Mouse (Mus musculus) ES-Bruce4 (cell line): Measurements from ENCODE around the gene Ap1g1. TPM values are rescaled to one million over a fixed set of nuclear protein-coding genes. Genes with fewer than 3 reads are reported as not detected.

Experiments
- H3K27ac ChIP-seq: 2 replicates; pipeline ENCODE4 v1.5.1; 2012; ENCODE audit warnings: low read length, inconsistent platforms; ENCODE audit not compliant: insufficient read depth
- H3K27me3 ChIP-seq: 2 replicates; pipeline ENCODE4 v1.6.1; 2012; ENCODE audit warnings: mild to moderate bottlenecking, low read length, inconsistent platforms; ENCODE audit not compliant: control insufficient read depth, poor library complexity, insufficient read depth, severe bottlenecking
- H3K36me3 ChIP-seq: 2 replicates; pipeline ENCODE4 v1.6.1; 2012; ENCODE audit warnings: inconsistent platforms, mild to moderate bottlenecking, low read length, moderate library complexity; ENCODE audit not compliant: control insufficient read depth, poor library complexity, insufficient read depth, severe bottlenecking
- H3K4me1 ChIP-seq: one replicate; pipeline ENCODE4 v1.8.1; 2011; ENCODE audit warnings: low read length; ENCODE audit not compliant: control insufficient read depth, insufficient read depth
- H3K4me3 ChIP-seq: 2 replicates; pipeline ENCODE4 v1.5.1; 2011; ENCODE audit warnings: low read depth, mild to moderate bottlenecking, low read length
- H3K9ac ChIP-seq: 2 replicates; pipeline ENCODE4 v1.6.1; 2012; ENCODE audit warnings: low read depth, mild to moderate bottlenecking, inconsistent platforms; ENCODE audit not compliant: poor library complexity, severe bottlenecking
- H3K9me3 ChIP-seq: replicated peaks from 2 replicates; pipeline ENCODE4 v1.6.1; 2012; ENCODE audit warnings: mild to moderate bottlenecking, low read length, inconsistent platforms; ENCODE audit not compliant: control insufficient read depth, poor library complexity, insufficient read depth, severe bottlenecking
- CTCF ChIP-seq: IDR thresholded peaks from one replicate; pipeline ENCODE4 v1.8.1; 2011; ENCODE audit warnings: low read depth, low read length
- EP300 ChIP-seq: IDR thresholded peaks from 2 replicates; pipeline ENCODE4 v1.6.1; 2011; ENCODE audit warnings: low read depth, low read length; ENCODE audit not compliant: insufficient read depth
- POLR2A ChIP-seq: IDR thresholded peaks from one replicate; pipeline ENCODE4 v1.8.1; 2011; ENCODE audit warnings: low read length; ENCODE audit not compliant: insufficient read depth
- polyA plus RNA-seq: library from polyadenylated mRNA; stranded (reverse); fragments of >200 nt; gene quantifications from 2 replicates; pipeline ENCODE4 v1.2.4, GENCODE M21; 2011; ENCODE audit warnings: low read depth; ENCODE audit not compliant: missing spikeins, insufficient read depth, insufficient read length

Gene Ap1g1
- polyA plus RNA-seq, 1 experiment = 108 TPM

DNA sequence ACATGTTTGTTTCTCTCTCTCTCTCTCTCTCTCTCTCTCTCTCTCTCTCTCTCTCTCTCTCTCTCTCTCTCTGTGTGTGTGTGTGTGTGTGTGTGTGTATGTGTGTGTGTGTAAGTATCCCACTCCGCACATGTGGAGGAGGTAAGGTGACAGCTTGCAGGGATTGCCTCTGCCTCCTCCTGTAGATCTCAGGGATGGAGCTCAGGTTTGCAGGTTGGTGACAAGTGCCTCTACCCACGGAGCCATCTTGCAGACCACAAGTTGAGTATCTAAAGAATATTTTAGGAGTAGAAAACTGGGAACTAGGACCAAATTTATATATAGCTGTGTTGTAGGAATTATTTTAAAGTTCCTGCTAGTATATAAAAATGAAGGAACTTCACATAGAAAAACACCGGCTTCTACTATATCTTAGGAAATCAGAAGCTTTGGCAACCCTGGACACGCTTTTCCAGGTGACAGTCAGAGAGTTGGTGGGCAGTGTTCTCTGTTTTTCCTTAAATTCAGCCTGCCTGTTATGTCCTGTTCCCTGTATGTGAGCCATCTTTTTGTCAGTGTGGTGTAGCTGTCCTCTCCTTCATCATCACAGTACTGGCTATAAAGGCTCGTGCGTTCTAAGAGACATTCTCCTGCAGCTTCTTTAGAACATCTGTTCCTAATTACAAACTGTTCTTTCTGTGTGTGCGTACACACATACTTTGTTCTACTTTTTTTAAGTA is 29.2 kb downstream of the Ap1g1 start:
- H3K36me3 ChIP-seq = peaks cover 5% of the 10 kb centered on the region
- H3K4me1 ChIP-seq = no peaks in the 10 kb centered on the region
- H3K27me3 ChIP-seq = no peaks in the 10 kb centered on the region
- H3K9ac ChIP-seq = no peak overlapping the region
- H3K4me3 ChIP-seq = no peak overlapping the region
- no peak overlapping the region for H3K27ac ChIP-seq
- TF ChIP-seq EP300 = no peak
- no peak for TF ChIP-seq POLR2A
- TF ChIP-seq CTCF = no peak
- no peaks in the 10 kb centered on the region for H3K9me3 ChIP-seq

DNA sequence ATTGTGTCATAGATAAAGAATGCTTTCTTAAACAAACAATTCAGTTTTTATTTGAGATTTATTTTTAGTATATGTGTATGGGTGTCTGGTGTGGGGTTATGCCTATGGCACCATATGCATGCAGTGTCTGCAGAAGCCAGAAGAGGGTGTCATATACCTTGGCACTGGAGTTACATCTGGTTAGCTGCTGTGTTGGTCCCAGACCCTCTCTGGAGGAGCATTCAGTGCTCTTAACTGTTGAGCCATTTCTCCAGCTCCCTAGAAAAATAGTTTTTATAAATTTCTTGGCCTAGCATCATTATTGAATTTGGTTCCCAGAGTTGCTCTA is 29.7 kb downstream of the Ap1g1 start:
- TF ChIP-seq CTCF (no peak), EP300 (no peak)
- Histone ChIP-seq H3K4me3 (no peak overlapping the region), H3K36me3 (peaks cover under 1% of the 10 kb centered on the region), H3K9me3 (no peaks in the 10 kb centered on the region), H3K9ac (no peak overlapping the region), H3K27ac (no peak overlapping the region), H3K4me1 (no peaks in the 10 kb centered on the region), H3K27me3 (no peaks in the 10 kb centered on the region)

DNA sequence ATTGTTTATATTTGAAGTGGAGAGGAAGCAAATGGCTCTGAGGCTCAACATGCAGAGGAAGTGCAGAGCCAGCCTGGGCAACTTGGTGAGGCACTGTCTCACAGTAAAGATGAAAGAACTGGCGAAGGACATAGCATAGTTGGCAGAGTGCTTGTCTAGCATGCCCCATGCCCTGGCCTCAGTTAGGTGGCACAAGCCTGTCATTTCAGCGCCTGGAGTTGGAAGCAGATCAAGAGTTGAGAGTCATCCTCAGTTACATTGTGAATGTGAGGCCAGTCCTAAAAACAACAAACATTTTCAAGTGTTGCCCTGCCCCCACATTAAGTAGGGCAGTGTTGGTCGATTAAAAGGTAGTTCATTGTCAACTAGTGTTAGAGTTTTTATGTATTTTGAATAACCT is 32.1 kb downstream of the Ap1g1 start:
- H3K9me3 ChIP-seq = no peaks in the 10 kb centered on the region
- H3K27ac ChIP-seq = no peak overlapping the region
- H3K4me3 ChIP-seq = no peak overlapping the region
- no peaks in the 10 kb centered on the region for H3K4me1 ChIP-seq
- 0 out of 2 replicates have a peak, but pooled peaks cover 3% of the 10 kb centered on the region for H3K36me3 ChIP-seq
- H3K27me3 ChIP-seq = no peaks in the 10 kb centered on the region
- TF ChIP-seq EP300 (no peak), POLR2A (no peak), CTCF (no peak)
- no peak overlapping the region for H3K9ac ChIP-seq

DNA sequence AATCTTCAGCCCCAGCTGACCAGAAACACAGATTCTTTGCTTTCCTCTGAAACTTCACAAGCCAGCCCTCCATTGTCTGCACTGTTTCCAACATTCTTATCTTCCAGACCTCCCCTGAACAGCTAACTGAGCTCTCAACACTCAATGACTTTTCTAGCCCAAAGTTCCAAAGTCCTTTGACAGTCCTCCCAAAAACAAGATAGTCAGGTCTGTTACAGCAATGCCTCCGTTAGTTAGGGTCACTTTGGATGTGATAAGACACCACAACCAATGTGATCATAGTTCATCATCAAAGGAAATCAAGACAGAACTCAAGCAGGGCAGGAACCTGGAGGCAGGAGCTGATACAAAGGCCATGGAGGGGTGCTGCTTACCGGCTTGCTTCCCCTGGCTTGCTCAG is 36.9 kb downstream of the Ap1g1 start:
- Histone ChIP-seq H3K27ac (no peak overlapping the region), H3K9ac (no peak overlapping the region), H3K9me3 (no peaks in the 10 kb centered on the region), H3K4me1 (peaks cover 2% of the 10 kb centered on the region), H3K36me3 (peaks cover 3% of the 10 kb centered on the region; the same call in 1 of the 2 replicates), H3K27me3 (no peaks in the 10 kb centered on the region), H3K4me3 (no peak overlapping the region)
- TF ChIP-seq EP300 = no peak
- no peak for TF ChIP-seq POLR2A
- TF ChIP-seq CTCF = no peak

DNA sequence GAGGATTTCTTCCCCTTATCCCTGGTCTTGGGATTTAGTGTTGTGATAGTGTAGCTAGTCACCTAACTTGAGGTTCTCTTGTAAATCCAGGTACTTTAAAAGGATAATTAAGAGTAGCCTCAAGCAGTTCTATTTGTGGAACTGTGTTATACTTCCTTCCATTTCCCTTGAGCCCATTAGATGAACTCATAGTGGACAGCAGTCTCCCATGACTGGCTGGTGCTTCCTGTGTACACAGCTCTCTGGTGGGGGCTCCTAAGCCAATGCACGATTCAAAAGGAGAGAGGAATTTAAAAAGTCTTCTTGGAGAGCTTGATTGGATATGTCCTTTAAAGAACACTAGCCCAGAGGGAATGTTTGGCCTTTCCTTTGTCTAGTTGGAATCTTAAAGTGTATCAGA is 39.6 kb downstream of the Ap1g1 start:
- TF ChIP-seq EP300 = no peak
- peaks cover 2% of the 10 kb centered on the region for H3K4me1 ChIP-seq
- no peak overlapping the region for H3K9ac ChIP-seq
- H3K9me3 ChIP-seq = no peaks in the 10 kb centered on the region
- no peak overlapping the region for H3K4me3 ChIP-seq
- peaks cover 7% of the 10 kb centered on the region; the same call in 1 of the 2 replicates for H3K36me3 ChIP-seq
- H3K27me3 ChIP-seq = no peaks in the 10 kb centered on the region
- peak overlapping the region; percentile 69 for H3K27ac ChIP-seq

DNA sequence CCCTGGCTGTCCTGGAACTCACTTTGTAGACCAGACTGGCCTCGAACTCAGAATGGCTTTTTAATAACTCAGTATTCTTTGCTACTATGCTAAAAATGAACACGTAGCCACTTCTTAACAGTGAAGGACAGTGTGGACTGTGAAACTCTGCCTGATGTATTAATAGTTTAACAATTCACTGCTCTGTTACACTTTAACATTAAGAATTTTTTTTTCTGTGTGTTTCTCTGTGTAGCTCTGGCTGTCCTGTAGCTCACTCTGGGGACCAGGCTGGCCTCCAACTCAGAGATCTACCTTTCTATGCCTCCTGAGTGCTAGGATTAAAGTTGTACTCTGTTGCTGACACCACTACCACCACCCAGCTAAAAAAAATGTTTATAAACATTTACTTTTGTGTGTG is 45.2 kb downstream of the Ap1g1 start:
- no peaks in the 10 kb centered on the region for H3K9me3 ChIP-seq
- H3K27ac ChIP-seq = no peak overlapping the region
- H3K27me3 ChIP-seq = no peaks in the 10 kb centered on the region
- H3K9ac ChIP-seq = no peak overlapping the region
- peaks cover 8% of the 10 kb centered on the region; the same call in 1 of the 2 replicates for H3K36me3 ChIP-seq
- H3K4me1 ChIP-seq = no peaks in the 10 kb centered on the region
- no peak overlapping the region for H3K4me3 ChIP-seq
- TF ChIP-seq EP300 = no peak
- TF ChIP-seq POLR2A = no peak
- no peak for TF ChIP-seq CTCF
